Mouse (Mus musculus) WW6 (cell line): ENCODE data around the gene Dexi.

Experiments
- DNase-seq: peaks from one replicate; pipeline ENCODE4 v3.0.0-alpha.2; 2013; ENCODE audit warnings: low read depth, low spot score

Dexi gene

DNA sequence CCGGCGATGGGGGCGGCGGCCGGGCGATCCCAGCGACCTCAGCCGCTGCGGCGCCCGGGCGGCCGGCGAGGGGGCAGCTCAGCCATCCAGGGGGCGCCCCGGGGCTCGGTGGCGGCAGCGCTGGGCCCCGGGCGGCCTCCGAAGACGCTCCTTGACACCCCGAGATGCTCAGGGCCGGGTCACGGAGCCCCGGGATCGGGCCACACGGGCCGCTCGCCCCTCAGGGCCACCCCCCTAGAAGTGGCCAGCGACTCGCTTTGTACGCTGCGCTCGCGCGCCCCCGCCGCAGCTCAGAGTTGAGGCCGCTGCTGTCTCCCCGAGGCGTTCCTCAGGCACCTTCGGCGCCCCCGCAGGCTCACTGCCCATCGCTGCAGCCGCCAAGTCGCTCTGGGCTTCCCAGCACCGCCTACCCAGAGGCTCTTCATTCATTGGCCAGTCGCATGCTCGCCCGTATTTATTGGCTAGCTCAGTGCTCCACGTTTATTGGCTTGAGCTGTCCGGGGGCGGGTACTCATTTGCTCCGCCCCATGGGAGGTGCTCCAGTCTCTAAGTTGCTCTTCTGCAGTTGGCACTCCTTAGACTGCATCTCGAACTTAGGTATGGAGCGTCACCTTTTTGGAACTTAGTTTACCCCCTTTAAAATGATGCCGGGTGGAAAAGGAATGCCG lies at the start of gene Dexi:
Dexi (minus strand) TSS at position 357 of the 668 bp plus-strand sequence.
- DNase-seq = peak; percentile 74

DNA sequence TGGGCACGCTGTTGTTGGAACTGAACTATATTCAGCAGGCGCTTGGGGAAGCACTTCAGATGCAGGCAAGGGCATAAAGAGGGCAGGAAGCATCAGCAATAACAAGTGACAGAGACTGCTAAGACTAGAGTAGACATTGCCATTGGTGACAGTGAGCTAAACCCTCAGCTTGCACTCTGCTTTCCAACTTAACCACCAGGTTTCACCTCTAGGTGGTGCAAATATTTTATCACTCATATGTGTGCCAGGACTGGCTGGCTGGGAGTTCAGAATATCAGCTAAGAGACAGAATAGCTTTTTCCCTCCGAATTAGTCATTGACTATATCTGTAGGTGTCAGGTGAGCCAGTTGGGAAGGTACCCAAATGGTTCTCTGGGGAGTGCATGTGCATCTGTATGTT lies 43.7 kb upstream of the Dexi start:
- DNase-seq = no peak

DNA sequence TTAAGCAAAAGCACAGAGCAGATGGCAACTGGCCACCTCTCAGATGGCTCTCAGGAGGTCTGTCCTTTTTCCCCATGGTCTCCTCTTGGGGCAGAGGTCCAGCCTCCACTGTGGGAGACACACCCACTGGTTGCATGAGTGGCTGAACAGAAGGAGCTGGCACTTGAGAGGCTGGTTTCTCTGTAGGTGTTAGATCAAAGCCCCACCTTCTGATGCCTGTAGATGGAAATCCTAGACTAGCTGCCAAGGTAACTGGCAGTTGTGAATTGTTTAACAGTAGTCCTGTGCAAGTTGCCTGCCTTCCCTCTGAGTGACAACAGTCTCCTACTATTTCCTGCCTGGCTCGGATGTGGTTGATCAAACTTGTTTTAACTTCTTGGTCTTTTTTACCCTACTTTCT lies 42.3 kb upstream of the Dexi start:
- no peak for DNase-seq

DNA sequence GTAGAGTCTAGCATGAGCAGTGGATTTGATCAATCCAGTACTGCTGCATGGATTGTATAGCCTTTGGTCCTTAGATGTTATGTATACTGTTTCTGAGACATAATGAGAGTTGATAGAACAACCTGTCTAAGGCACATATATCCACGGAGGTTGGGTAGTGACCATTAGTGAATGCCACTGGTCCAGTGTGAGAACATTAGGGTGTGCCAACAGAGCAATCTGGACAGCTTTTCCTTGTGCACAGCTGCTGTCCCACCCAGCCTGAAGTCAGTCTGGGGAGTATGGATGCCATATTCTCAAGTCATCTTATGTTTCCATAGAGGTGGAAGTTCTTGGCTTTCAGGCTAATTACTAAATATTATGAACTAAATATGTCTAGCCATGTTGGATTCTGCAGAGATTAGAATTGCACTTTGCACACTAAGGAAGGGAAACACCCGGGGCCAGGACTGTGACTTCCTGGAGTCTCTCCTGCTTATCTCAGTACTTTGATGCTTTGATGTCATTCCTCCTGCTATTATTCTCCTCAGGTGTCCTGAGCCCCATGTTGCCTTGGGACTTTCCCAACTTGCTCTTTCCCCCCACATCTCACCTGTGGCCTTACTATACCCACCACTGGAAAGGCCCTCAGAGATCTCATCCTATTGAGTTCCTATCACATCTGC lies 38.5 kb upstream of the Dexi start:
- DNase-seq = no peak

DNA sequence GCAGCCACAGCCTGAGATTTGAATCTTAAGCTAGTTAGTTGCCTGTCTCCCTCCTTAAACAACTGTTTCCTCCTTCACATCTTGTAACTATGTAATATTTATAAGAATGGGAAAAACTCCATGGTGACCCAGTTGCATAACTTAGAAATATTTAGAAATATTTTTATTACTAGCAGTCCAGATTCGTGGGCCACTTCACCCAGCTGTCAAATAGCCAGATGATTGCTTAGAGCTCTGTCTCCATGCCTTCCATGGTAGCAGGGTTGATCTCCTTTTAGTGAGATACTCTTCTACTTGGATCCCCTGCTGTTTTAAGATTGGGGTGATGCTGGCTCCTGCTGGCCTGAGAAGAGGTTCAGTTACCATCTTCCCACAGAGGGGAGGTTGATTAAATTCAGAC lies 35.5 kb upstream of the Dexi start:
- no peak for DNase-seq

DNA sequence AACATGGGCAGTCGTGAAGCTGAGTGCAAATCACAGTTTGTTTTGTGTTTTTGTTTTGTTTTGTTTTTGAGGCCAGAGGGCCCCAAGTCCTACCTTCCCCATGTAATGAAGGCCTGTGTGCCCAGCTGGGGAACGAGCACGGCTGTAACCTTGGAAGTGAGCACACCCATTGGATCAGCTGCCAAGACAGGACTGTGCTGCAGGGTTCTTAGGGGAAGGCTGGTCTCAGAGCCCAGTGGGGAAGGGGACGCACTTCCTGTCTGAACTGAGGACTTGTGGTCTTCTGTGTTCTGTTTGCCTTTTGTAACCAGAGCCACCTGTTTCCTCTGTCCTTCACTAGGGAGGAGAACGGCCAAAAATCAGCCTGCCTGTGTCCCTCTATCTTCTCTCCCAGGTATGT lies 34.7 kb upstream of the Dexi start:
- DNase-seq = no peak

DNA sequence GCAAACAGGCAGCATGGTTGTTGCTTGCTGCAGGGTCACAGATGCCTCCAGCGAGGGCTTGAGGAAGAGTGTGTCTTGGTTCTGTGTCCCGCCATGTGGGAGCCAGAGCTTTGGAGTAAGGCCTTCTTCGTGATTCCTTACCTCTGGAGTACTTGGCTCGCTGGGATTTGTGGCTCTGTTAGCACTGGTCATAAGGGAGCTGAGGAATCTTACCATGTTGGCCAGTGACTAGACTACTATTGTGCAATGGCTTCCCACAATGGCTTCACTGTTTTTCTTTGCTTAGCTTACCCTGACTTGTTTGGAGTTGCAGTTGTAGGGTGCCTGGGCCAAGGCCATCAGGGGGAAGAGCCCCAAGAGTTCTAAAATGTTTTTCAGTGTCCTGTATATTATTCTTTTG lies 33.1 kb upstream of the Dexi start:
- no peak for DNase-seq

DNA sequence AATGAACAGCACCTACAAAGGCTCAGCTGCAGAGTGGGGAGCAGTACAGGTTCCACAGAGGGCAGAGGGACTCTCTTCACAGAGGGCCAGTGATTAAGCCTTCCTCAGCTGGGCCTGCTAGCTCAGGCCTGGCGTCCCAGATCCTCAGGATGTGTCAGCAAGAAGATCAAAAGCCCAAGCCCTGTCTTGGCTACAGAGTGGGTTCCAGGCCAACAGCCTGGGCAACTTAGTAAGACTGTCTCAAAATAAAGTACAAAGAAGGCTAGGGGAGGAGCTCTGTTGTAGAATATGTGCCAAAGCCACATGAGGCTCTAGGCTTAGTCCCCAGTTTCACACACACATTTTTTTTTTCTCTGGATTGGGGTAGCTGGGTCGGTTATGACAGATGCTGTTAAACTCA lies 32.1 kb upstream of the Dexi start:
- DNase-seq = no peak

DNA sequence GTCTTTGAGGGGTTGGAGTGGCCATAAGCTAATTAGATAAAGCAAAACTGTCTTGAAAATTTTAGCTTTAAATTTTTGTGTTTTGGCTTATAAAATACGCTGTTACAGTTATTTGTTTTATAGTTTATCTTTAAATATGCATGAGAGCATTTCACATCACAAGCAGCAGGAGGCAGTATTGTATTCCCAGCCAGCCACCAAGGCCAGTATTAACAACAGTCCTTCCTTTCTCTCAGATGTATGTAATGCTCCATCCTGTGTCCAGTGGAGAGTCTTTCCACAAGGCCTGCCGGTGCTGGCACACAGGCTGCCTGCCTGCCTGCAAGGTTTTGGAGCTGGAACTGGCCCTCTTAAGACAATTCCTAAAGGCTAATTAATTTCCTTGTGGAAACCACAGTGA lies 29.0 kb upstream of the Dexi start:
- DNase-seq = no peak

DNA sequence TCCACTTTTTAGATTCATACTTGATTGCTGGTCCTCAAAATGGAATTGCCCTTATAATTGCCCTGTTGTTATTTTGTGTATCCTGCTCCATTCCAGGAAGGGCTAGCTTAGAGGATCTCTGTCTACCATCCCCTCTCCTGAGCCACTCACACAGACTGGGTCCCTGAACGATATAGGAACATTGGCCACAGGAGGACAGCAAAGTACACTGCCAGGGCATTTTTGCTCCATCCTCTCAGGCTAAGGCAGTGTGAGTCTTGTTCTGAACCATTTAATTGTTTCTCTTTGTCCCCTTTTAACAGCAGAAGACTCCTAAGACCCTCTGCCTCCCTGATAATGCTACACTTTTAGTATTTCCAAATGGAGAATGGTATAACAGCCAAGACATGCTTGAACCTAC lies 27.9 kb upstream of the Dexi start:
- no peak for DNase-seq

DNA sequence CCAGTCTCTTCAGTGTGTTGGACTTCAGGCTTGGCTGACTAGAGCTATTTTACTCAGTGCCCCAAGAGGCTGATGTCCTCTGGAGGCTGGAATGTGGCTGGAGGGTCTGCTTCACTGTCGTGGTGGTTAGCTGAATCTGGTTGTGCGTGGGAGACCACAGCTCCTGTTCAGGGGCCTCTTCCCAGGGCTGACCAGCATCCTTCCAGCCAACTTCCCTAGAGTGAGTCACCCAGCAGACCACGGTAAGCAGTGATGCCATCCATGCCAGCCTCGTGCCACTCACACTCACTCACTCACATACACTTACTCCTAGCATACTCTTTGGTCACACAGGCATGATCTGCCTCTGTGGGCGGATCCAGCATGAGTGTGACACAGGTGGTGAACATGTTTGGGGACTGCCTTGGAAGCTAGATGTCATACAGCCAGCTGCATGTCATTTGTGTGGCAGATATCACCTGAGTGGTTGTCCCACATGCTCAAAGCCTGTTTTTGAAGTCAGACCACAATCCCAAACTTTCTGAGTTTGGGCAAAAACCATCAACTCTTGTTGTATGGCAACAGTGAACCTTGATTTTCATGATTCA lies 27.0 kb upstream of the Dexi start:
- DNase-seq = no peak

DNA sequence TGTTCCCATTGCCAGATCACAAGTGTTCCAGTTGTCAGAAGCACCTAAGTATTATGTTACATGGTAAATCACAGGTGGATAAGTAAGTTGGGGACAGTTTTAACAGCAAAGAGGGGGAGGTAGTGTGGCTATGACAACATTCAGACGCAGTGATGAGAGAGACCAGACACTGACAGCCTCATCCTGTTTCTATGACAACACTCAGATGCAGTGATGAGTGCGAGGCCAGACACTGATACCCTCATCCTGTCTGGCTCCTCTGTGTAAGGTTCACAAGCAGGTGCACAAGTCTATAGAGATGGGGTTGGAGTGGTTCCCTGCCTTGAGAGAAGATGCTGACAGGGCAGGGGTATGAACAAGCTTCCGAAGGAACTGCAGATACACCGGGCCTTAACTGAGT lies 24.3 kb upstream of the Dexi start:
- DNase-seq = no peak

DNA sequence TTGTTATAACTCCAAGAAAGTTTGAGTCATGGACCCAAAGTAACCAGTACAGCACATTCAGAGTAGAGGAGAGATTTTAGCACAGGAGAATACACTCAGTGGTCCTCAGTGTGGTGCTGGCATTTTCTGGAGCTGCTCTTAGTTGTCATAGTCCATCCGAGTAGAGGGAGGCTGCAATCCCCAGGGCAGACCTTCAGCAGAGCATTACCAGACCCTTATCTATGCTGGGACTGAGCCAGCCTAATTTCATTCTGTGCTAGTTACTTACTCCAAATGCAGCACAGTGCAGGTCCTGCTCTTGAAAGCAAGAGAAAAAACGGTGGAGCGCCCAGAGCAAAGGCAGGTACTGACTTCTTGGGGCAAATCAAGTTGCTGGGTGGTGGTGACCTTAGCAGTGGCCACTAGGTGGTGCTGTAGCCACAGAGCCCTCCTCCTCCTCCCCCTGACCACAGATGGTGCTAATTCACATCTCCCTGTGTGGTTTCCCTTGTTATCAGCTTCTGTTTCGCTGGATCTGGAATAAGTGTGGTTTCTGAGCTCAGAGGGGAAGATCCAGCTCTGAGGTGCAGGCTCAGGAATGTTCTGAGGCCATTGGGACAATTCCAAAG lies 22.5 kb upstream of the Dexi start:
- DNase-seq = peak; percentile 29

DNA sequence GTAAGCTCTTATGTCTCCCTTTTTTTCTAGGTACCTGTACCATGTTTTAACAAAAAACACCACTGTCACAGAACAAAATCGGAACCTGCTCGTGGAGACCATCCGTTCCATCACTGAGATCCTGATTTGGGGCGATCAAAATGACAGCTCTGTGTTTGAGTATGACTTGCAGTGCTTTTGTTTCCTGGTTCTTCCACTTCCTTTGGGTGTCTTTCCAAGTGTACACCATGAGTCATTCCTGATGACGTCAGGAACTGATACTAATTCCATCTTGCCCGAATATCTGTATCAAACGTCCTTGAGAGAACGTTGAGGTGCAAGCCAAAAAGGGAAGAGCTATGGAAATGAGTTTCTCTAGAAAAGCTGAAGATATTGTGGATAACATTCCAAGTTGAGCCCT lies 17.1 kb upstream of the Dexi start:
- DNase-seq = no peak

DNA sequence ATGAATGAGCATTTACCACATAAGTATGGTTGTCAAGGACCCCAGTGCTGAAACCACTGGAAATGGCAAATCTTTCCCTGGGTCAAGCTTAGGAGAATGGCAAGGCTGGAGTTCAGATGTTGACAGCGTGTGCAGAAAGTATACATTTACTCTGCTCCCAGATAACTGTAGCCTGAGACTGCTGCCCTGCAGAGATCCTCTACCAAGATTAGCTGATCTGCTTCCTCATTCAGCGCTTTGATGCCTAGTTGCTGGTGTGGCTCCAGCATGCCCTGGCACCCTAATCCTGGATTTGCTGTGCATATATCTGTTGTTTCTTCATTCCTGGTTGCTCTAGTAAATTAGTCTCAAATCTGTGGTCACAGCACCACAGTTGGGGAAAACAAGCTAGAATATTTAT lies 11.0 kb upstream of the Dexi start:
- no peak for DNase-seq

DNA sequence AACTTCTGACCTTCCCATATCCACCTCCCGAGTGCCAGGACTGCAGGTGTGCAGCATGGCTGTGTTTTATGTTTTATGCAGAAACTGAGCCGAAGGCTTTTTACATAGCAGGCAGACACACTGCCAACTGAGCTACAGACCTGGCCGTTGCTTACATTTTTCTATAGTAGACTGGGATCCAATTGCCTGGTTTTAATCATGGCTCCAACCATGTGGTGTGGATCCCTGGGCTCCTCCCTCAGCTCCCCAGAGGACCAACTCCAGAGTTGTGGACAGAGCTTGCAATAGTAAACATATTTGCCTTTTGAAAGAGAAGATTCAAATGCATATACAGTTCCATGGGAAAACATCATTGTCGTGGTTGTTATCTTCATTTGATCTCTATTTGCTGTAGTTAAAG lies 8.7 kb upstream of the Dexi start:
- no peak for DNase-seq

DNA sequence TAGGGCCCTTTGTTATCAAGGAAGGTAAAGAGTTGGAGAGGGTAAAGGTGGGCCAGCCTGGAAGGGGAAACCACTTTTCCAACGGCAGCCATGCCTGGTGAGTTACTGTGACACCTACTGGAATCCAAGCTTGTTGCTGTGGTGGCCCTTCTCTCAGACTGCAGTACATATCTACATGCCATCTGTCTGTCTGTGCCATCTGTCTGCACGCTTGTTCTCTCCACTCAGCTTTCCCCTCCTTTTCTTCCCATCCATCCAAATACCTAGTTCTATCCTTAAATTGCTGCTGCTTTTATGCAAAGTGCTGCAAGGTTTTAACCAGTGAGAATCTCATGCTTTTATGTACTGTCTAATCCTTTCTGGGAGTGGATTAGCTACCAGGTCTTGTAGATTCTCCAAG lies 6.7 kb upstream of the Dexi start:
- no peak for DNase-seq

DNA sequence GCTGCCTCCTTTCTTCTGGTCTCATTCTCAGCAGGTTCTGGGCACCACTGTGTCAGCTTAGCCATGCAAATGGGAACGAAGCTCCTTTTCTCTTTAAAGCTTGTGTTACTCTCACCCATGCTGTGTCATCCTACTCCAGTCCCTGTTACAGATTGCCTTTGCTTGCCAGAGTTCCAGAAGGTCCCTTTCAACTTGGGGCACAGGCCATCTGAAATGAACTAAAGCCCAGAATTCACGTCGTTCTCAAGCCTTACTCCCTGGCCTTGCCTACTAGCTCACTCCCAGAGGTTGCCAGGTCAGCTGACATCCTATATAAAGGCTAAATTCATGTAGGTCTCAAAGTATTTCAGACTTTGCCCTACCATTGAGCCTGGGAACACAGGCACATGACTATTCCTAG lies 6.1 kb upstream of the Dexi start:
- no peak for DNase-seq

DNA sequence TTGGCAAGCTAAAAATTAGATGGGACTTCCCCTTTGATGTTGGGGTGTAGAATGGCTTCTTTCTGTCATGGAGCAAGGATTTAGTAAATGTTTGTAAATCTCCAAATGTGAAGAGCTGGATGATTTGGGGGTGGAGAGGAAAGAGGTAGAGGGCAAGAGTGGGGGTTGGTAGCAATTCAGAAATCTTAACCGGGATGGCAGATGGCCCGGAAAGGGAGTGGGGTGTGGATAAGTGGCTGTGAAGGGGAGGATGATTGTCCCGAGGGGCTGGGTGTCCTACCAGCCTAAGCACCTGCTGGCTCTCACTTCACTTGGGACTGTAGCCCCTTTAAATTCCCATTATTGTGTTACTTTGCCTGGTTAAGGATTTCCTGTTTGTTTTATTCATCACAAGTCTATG lies 4.0 kb upstream of the Dexi start:
- DNase-seq = no peak

DNA sequence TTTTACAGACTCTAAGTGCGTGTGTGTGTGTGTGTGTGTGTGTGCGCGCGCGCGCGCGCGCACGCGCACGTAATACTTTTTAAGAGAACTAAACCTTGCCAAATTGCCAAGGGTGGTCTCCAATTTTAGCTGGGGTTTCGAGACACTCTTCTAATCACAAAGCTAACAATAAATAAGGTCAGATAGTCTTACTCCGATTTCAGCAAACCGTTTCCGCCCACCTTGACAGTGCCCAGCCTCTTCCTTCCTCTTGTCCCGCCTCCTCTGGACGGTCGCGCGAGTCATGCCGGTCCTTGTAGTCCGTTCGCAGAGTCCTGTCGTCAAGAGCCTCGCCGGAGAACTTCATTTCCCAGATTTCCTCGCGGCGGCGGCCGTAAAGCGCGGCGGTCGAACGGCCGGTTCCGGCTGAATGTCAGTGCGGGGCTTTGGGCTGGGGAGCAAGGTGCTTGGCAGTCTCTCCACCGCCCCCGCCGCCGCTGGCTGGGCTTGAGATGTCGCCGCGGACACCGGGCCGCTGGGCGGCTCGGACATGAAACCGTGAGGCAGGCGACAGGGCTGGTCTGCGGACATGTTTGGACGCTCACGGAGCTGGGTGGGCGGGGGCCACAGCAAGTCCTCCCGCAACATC lies 2.3 kb upstream of the Dexi start, which contains the start of gene Clec16a:
Clec16a (plus strand) TSS at position 345 of the 628 bp plus-strand sequence.
- DNase-seq = peak; percentile 90

DNA sequence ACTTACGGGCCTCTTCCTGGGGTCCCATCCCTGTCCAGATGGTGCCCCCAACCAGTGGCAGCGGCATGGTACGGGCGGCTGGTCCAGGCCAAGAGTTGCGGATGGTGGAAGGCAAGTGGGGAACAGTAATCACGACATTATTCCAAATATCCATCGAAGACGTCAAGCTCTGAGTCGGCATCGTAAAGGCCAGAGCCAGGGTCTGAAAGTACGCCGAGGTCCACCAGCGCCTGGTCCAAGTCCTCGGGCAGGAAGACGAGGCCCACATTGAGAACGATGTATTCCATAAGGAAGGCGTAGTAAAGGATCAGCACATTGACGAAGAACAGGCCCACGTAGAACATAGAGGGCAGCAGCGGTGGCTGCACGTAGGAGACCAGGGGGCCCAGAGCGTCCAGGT lies 588 bp downstream of the Dexi start:
- DNase-seq = no peak

DNA sequence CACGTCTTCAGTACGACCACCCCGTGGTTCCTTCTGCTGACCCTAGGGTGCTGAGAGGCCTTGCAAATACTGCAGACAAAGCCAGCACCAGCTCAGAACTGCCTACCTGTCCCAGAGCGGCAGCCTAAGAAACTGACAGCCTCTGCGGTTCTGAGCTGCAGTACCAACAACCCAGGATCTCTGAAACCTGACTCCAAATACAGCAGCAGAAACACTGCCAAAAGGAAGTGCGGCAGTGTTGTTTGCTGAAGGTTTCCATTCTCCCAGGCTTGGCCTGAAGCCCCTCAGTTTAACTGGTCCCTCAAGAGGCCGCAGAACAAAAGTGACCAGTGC lies 1.3 kb downstream of the Dexi start:
- no peak for DNase-seq
